Mouse (Mus musculus): Measurements from ENCODE around the gene Eif4a3. TPM values are rescaled to one million over a fixed set of nuclear protein-coding genes. Genes with fewer than 3 reads are reported as not detected.

The Eif4a3 gene
- polyA plus RNA-seq (2015; fragmentation: Nextera tagmentation; extraction: Ambion mirVana), result 261 and 266 TPM in 2 replicates

DNA sequence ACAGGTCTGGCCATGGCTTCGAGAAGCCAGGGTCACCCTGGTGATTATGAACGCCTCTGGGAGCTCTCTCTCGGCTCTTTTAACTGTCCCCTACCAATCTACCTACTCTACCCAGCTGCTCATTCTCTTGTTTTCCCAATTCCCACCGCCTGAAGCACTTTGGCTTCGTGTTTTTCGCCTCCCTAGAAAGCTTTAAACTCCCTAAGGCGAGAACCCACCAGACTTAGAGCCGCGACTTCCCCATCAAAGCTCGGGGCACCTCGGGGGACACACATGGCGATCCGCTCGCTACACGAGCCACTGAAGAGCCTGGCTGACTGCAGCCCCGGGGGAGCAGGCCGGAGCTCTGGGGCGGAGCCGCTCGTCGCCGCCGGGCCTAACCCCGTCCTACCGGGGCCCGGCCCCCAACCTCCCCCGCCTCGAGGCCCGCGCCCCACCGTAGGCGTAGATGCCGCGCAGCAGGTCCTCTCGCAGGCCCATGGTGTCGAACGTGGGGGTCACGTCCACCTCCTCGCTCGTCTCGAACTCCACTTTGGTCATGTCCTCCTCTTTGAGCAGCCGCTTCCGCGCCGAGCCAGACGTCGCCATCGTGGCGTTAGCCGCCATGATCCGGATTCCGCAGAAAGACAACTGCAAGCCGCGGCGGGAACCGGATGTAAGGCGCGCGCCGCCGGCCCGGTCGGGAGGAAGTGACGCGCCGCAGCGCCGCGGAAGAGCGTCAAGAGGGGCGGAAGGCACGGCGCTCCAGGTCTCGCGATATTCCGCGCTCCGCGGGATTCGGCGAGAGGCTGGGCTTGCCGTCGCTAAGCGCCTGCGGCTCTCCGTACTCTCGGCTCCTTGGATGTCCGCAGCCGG lies at the start of gene Eif4a3:
TSS of gene Eif4a3 (minus strand) at position 699 of the 855 bp plus-strand sequence.
- Histone ChIP-seq H3K27me3 (replicated peaks) (no peaks in the 10 kb centered on the region), H3K4me1 (peaks cover 23% of the 10 kb centered on the region), H3K9ac (peak within 1 kb of the TSS; percentile 96), H3K4me3 (peak within 1 kb of the TSS; percentile 97), H3K9me3 (no peaks in the 10 kb centered on the region), H3K27ac (peak within 1 kb of the TSS; percentile 99), H3K36me3 (replicated peaks) (peaks cover 7% of the 10 kb centered on the region; the same call in 1 of the 2 replicates), H3K4me2 (peak within 1 kb of the TSS; percentile 82)
- WGBS, result under 1% methylated on average over 89 of the region's 89 CpGs
- peak; percentile 95 for ATAC-seq (replicated peaks)

DNA sequence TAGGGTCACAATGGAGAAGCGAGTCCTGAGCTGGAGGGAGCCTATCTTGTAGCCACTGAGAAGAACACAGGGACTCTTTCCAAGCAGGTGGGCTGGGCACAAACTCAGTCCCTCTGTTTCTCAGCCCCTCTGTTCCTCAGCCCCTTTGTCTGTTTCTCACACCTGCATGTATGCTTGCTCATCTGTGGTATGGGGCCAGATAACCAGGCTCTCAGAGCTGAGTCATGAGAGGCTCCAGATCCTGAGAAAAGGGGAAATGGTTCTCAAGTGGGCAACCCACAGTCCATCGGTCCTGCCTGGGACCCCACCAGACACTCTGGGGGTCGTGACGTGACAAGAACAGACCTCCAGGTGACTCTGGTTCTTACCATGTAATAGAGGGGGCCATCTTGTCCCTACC lies 47.2 kb upstream of the Eif4a3 start:
- WGBS, result 85% methylated on average over 4 of the region's 4 CpGs
- Histone ChIP-seq H3K4me3 (no peak overlapping the region), H3K9ac (no peak overlapping the region), H3K4me2 (no peak overlapping the region), H3K36me3 (replicated peaks) (no peaks in the 10 kb centered on the region), H3K4me1 (no peaks in the 10 kb centered on the region), H3K27me3 (replicated peaks) (no peaks in the 10 kb centered on the region), H3K9me3 (no peaks in the 10 kb centered on the region), H3K27ac (no peak overlapping the region)
- no peak for ATAC-seq (replicated peaks)

DNA sequence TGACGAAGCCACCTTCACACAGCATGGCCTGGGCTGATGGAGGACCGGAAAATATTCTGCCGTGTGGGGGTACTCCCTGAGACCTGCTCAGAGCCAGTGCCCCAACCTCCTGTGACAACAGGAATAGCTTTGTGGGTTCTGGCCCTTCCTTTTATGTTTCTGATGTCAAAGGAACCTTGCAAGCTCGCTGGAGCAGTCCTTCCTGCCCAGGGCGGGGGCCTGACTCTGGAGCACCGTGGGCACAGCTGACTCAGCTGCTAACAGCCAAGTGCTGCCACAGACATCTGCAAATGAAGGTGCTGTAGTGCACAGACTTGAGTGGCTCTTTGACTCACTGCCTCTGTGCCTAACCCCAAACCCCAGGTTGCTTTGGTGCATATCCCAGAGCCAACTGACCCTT lies 45.0 kb upstream of the Eif4a3 start:
- no peak for ATAC-seq (replicated peaks)
- 84% methylated on average over 6 of the region's 6 CpGs for WGBS
- Histone ChIP-seq H3K4me2 (no peak overlapping the region), H3K36me3 (replicated peaks) (no peaks in the 10 kb centered on the region), H3K27me3 (replicated peaks) (no peaks in the 10 kb centered on the region), H3K4me1 (no peaks in the 10 kb centered on the region), H3K9ac (no peak overlapping the region), H3K9me3 (no peaks in the 10 kb centered on the region), H3K27ac (no peak overlapping the region), H3K4me3 (no peak overlapping the region)

DNA sequence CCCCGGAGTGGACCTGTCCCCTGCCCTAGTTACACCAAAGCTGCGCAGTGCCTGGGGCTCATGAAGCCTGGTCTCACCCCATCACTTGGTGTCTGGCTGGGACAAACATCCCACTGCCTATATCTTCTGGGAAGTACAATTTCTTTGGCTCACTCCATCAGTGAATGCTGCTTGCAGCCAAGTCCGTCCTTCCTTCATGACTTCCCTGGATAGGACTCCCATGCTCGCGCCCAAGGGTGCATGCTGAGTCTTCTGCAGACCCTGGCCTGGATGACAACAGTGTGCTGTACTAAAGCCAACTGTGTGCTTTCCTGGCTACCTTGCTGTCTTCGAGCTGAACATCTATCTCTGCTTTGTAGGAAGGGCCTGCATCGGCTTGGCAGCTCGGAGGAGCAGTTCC lies 44.3 kb upstream of the Eif4a3 start:
- H3K27ac ChIP-seq, result no peak overlapping the region
- no peak for ATAC-seq (replicated peaks)
- H3K36me3 ChIP-seq (replicated peaks), result no peaks in the 10 kb centered on the region
- no peak overlapping the region for H3K4me3 ChIP-seq
- H3K27me3 ChIP-seq (replicated peaks), result no peaks in the 10 kb centered on the region
- no peak overlapping the region for H3K4me2 ChIP-seq
- H3K4me1 ChIP-seq, result no peaks in the 10 kb centered on the region
- H3K9ac ChIP-seq, result no peak overlapping the region
- 89% methylated on average over 8 of the region's 8 CpGs for WGBS
- no peaks in the 10 kb centered on the region for H3K9me3 ChIP-seq

DNA sequence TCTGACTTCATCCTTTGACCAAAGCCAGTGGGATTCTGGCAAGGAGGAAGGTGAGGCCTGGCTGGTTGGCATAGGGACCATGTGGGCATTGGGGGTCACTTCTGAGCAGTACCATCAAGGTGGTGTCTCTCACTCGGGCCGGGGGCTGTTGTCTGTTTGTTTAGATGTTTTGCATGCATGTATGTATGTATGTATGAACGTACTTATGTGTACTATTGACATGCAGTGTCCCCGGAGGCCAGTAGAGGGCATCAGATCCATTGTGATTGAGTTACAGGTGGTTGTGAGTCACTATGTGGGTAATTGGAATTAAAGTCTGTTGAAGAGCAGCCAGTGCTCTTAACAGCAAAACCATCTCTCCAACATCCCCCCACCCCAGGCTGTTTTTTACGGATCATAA lies 39.7 kb upstream of the Eif4a3 start:
- WGBS, result 8% methylated on average over 5 of the region's 5 CpGs

DNA sequence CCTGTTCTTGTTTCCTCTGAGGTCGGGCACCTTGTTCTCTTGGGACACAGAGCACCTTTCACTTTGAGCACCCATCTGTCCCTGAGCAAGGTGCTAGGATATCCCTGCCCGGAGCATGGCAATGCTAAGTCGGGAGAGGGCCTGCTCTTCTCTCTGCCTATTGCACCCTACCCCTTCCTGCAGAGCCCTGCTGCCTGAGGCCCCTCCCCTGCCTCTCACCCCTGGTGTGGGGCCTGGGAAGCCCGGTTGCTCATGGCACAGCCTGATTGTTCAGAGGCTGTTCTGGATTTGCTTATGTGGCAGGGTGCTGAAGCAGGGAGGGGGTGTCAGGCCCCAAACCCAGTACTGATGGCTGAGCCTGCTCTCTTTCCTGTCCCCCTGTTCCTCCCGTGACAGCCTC lies 39.3 kb upstream of the Eif4a3 start:
- Histone ChIP-seq H3K27me3 (replicated peaks) (no peaks in the 10 kb centered on the region), H3K36me3 (replicated peaks) (no peaks in the 10 kb centered on the region), H3K4me2 (no peak overlapping the region), H3K4me1 (no peaks in the 10 kb centered on the region), H3K9me3 (no peaks in the 10 kb centered on the region), H3K27ac (no peak overlapping the region), H3K4me3 (no peak overlapping the region), H3K9ac (no peak overlapping the region)
- WGBS, result 40% methylated on average over 5 of the region's 5 CpGs
- ATAC-seq (replicated peaks), result no peak

More for the DNA sequence above, 39.7 kb upstream of the Eif4a3 start:
- no peaks in the 10 kb centered on the region for H3K9me3 ChIP-seq
- no peaks in the 10 kb centered on the region for H3K36me3 ChIP-seq (replicated peaks)
- no peak overlapping the region for H3K4me3 ChIP-seq
- H3K4me1 ChIP-seq, result no peaks in the 10 kb centered on the region
- H3K27me3 ChIP-seq (replicated peaks), result no peaks in the 10 kb centered on the region
- no peak for ATAC-seq (replicated peaks)
- no peak overlapping the region for H3K4me2 ChIP-seq
- no peak overlapping the region for H3K9ac ChIP-seq
- no peak overlapping the region for H3K27ac ChIP-seq

DNA sequence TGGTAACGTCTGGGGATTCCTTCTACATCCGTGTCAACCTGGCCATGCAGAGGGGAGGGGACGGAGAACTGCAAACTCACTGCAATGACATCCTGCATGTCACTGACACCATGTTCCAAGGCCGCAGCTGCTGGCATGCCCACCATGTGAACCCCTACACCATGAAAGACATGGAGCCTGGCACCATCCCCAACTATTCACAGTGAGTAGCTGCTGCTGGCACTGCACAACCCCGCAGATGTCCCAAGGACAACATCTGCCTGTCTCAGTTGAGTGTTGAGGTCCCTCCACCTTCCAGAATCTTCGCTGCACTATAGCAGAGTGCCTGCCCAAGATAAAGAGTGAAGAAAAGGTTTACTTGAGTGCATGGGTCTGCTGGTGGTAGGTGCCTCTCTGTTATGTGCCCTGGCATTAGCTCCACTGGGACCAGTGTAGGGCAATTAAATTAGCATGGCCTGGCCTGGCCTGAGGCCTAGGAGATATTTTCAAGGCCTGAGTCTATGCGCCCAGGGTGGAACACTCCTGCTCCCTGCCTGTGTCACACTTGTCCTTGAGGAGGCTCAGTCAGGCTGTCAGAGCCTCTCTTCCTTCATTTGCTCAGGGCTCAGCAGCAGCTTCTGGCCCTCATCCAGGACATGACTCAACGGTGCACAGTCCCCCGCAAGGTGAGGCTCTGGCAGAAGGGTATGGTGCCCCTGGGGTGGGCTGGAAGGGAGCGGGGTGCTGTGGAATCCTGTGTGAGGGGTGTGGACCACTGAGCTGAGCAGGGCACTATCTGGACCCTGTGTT lies 38.6 kb upstream of the Eif4a3 start:
- 79% methylated on average over 10 of the region's 10 CpGs for WGBS
- no peak for ATAC-seq (replicated peaks)
- H3K27me3 ChIP-seq (replicated peaks), result no peaks in the 10 kb centered on the region

DNA sequence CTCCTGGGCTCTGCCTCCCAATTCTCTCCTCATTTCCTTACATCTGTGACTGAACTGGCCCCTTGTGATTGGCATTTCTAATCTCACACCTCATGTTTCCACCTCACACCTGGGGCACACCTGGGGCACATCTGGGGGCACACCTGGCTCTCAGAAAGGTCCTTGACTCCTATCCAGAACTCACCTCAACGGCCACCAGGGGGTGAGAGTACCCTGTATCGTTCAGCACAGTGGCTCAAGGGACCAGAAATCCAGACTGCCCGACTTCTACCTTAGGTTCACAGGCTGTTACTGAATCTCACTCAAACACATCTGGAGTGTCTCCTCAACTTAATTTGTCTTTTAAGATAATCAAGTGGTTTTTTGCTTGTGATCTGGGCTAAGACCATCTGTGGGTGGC lies 32.1 kb upstream of the Eif4a3 start:
- Histone ChIP-seq H3K4me2 (no peak overlapping the region), H3K4me3 (no peak overlapping the region), H3K9ac (no peak overlapping the region), H3K9me3 (no peaks in the 10 kb centered on the region), H3K36me3 (replicated peaks) (no peaks in the 10 kb centered on the region), H3K4me1 (no peaks in the 10 kb centered on the region), H3K27ac (no peak overlapping the region), H3K27me3 (replicated peaks) (no peaks in the 10 kb centered on the region)
- WGBS, result 55% methylated on average over 3 of the region's 3 CpGs
- no peak for ATAC-seq (replicated peaks)

More for the DNA sequence above, 38.6 kb upstream of the Eif4a3 start:
- no peak overlapping the region for H3K9ac ChIP-seq
- H3K4me2 ChIP-seq, result no peak overlapping the region
- H3K9me3 ChIP-seq, result no peaks in the 10 kb centered on the region
- H3K27ac ChIP-seq, result no peak overlapping the region
- H3K4me1 ChIP-seq, result no peaks in the 10 kb centered on the region
- no peak overlapping the region for H3K4me3 ChIP-seq
- H3K36me3 ChIP-seq (replicated peaks), result no peaks in the 10 kb centered on the region

DNA sequence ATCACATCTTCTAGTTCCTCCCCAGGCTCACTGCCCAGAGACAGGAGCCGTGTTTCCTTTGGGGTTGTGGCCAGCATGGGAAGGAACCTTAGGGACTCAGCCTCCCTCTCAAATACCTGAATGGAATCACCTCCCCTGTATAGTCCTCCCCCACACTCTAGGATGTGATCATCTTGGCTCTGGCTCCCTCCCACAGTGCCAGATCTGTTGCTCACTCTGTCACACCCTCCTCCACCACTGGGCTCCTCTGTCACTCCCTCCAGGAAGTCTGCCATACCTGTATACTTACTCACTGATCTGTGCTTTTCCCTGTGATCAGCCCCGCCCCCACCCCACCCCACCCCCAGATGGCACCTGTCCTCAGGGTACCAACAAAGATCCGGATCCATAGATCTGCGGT lies 30.7 kb upstream of the Eif4a3 start:
- Histone ChIP-seq H3K4me1 (no peaks in the 10 kb centered on the region), H3K9ac (no peak overlapping the region), H3K4me2 (no peak overlapping the region), H3K27me3 (replicated peaks) (no peaks in the 10 kb centered on the region), H3K4me3 (no peak overlapping the region), H3K36me3 (replicated peaks) (no peaks in the 10 kb centered on the region), H3K27ac (no peak overlapping the region), H3K9me3 (no peaks in the 10 kb centered on the region)
- 73% methylated on average over 4 of the region's 4 CpGs for WGBS
- no peak for ATAC-seq (replicated peaks)

DNA sequence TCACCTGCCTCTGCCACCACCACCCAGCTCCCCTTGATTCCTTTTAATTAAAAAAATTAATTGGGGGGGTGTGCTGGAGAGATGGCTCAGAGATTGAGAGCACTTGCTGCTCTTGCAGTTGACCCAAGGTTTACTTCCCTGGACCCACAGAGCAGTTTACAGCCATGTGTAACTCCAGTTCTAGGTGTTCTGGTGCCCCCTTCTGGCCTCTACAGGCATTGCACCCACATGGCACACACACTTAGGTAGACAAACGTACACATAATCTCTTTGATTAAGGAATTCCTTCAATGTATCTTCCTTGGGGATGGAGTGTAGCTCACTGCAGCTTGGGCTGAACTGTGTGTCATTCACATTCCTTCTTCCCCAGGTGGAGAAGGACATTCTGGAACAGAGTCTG lies 25.2 kb upstream of the Eif4a3 start:
- 86% methylated on average over 1 of the region's 1 CpGs for WGBS
- H3K27ac ChIP-seq, result no peak overlapping the region
- no peaks in the 10 kb centered on the region for H3K9me3 ChIP-seq
- no peak overlapping the region for H3K9ac ChIP-seq
- H3K4me3 ChIP-seq, result no peak overlapping the region
- H3K27me3 ChIP-seq (replicated peaks), result no peaks in the 10 kb centered on the region
- no peak for ATAC-seq (replicated peaks)
- H3K36me3 ChIP-seq (replicated peaks), result no peaks in the 10 kb centered on the region
- H3K4me2 ChIP-seq, result no peak overlapping the region
- no peaks in the 10 kb centered on the region for H3K4me1 ChIP-seq

DNA sequence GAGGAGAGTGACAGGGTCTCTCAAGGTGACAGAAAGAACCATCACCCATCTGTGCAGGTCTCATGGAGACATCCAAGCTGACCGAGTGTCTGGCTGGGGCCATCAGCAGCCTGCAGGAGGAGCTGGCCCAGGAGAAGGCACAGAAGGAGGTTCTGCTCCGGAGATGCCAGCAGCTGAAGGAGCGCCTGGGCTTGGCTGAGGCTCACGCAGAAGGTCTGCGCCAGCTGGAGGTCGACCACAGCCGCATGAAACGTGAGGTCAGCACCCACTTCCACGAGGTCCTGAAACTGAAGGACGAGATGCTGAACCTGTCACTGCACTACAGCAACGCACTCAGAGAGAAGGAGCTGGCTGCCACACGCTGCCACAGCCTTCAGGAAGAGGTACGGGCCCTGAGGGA lies 22.6 kb upstream of the Eif4a3 start:
- no peak for ATAC-seq (replicated peaks)
- H3K9ac ChIP-seq, result no peak overlapping the region
- 83% methylated on average over 13 of the region's 13 CpGs for WGBS

DNA sequence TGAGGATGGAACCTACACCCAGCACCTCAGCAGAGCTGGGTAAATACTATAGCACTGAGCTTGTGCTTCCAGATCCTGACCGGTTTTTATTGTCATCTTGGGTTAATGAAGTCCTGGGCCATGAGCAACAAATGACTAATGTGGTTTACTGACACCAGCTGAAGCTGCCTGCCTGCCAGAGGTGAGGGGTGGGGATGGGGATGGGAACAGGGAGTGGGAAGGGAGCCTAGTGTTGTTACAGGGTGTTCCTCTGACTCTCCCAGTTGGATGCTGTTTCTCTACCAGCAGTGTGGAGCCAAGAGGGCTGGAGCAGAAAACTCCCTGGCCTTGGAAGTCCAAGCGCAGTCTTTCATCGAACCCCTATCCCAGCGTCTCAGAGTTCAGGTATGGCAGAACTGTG lies 16.8 kb upstream of the Eif4a3 start:
- Histone ChIP-seq H3K4me2 (no peak overlapping the region), H3K27me3 (replicated peaks) (no peaks in the 10 kb centered on the region), H3K4me3 (no peak overlapping the region), H3K9ac (no peak overlapping the region), H3K36me3 (replicated peaks) (no peaks in the 10 kb centered on the region), H3K9me3 (no peaks in the 10 kb centered on the region), H3K27ac (no peak overlapping the region), H3K4me1 (no peaks in the 10 kb centered on the region)
- ATAC-seq (replicated peaks), result no peak
- WGBS, result 82% methylated on average over 4 of the region's 4 CpGs

More for the DNA sequence above, 22.6 kb upstream of the Eif4a3 start:
- Histone ChIP-seq H3K36me3 (replicated peaks) (no peaks in the 10 kb centered on the region), H3K27ac (no peak overlapping the region), H3K4me2 (no peak overlapping the region), H3K4me1 (no peaks in the 10 kb centered on the region), H3K4me3 (no peak overlapping the region), H3K27me3 (replicated peaks) (no peaks in the 10 kb centered on the region), H3K9me3 (no peaks in the 10 kb centered on the region)

All from midbrain, embryonic 15.5 days (tissue).